Mouse (Mus musculus) embryonic facial prominence, embryonic 13.5 days (tissue): Measurements from ENCODE around the gene Zc3h18. TPM values are rescaled to one million over a fixed set of nuclear protein-coding genes. Genes with fewer than 3 reads are reported as not detected.

ENCODE experiments used
- ATAC-seq: fragments of 200-750 bp; cut with Nextera tagmentation; 2 replicates; pipeline ENCODE4 v1.8.0; 2017; ENCODE audit warnings: low read depth; ENCODE audit not compliant: insufficient number of reproducible peaks, insufficient read depth, low FRiP score, low TSS enrichment
- H3K27ac ChIP-seq: fragments of 300-500 bp; sonication (generic); 2 replicates; pipeline ENCODE4 v1.5.1; 2015; ENCODE audit warnings: moderate library complexity, mild to moderate bottlenecking, inconsistent platforms
- H3K27me3 ChIP-seq: fragments of 300-500 bp; sonication (generic); 2 replicates; pipeline ENCODE4 v1.6.1; 2015; ENCODE audit warnings: mild to moderate bottlenecking, inconsistent platforms
- H3K36me3 ChIP-seq: fragments of 300-500 bp; sonication (generic); 2 replicates; pipeline ENCODE4 v1.6.1; 2015; ENCODE audit warnings: mild to moderate bottlenecking, inconsistent platforms
- H3K4me1 ChIP-seq: fragments of 300-500 bp; sonication (generic); 2 replicates; pipeline ENCODE4 v1.6.1; 2015; ENCODE audit warnings: inconsistent platforms
- H3K4me2 ChIP-seq: fragments of 300-500 bp; sonication (generic); 2 replicates; pipeline ENCODE4 v1.6.1; 2015; ENCODE audit warnings: moderate library complexity, mild to moderate bottlenecking, inconsistent platforms
- H3K4me3 ChIP-seq: fragments of 300-500 bp; sonication (generic); 2 replicates; pipeline ENCODE4 v1.5.1; 2015; ENCODE audit warnings: mild to moderate bottlenecking, inconsistent platforms
- H3K9ac ChIP-seq: fragments of 300-500 bp; sonication (generic); 2 replicates; pipeline ENCODE4 v1.6.1; 2015; ENCODE audit warnings: mild to moderate bottlenecking, inconsistent platforms
- H3K9me3 ChIP-seq: fragments of 300-500 bp; sonication (generic); 2 replicates; pipeline ENCODE4 v1.6.1; 2016; ENCODE audit warnings: inconsistent platforms
- WGBS: fragments of 180-500 bp; shearing (Covaris S2); methylation state at CpG from one replicate; pipeline ENCODE4 v1.1.7; 2015; ENCODE audit warnings: mixed read lengths; 5-methylcytosine and 5-hydroxymethylcytosine counted together
- polyA plus RNA-seq: library from polyadenylated mRNA; unstranded; fragments of >200 nt; fragmentation: Nextera tagmentation; extraction: Ambion mirVana; gene quantifications from 2 replicates; pipeline ENCODE4 v1.2.1, GENCODE M21; 2015

The Zc3h18 gene
- polyA plus RNA-seq, 1 experiment from 2014 or later, result 54.8 TPM

- WGBS, result 33% methylated on average over 11 of the region's 11 CpGs
- no peaks in the 10 kb centered on the region for H3K36me3 ChIP-seq
- H3K4me3 ChIP-seq, result no peak overlapping the region
- no peaks in the 10 kb centered on the region for H3K9me3 ChIP-seq
- H3K4me1 ChIP-seq, result peaks cover 15% of the 10 kb centered on the region; the same call in 1 of the 2 replicates
- H3K4me2 ChIP-seq, result no peak overlapping the region
- peaks cover 23% of the 10 kb centered on the region for H3K27me3 ChIP-seq
- no peak overlapping the region for H3K27ac ChIP-seq
- H3K9ac ChIP-seq, result no peak overlapping the region
- no peak for ATAC-seq
These were observed 25.9 kb upstream of the Zc3h18 start for GRCm38 (mm10) chr8:122350309-122351089.

GRCm38 (mm10) chr8:122354157-122354556 is 22.3 kb upstream of the Zc3h18 start:
- H3K27ac ChIP-seq, result peak overlapping the region; percentile 40; the same call in 1 of the 2 replicates
- WGBS, result 91% methylated on average over 8 of the region's 8 CpGs

GRCm38 (mm10) chr8:122355642-122356606 is 20.5 kb upstream of the Zc3h18 start:
- no peak overlapping the region for H3K9ac ChIP-seq
- ATAC-seq, result no peak
- no peaks in the 10 kb centered on the region for H3K36me3 ChIP-seq
- peaks cover 11% of the 10 kb centered on the region for H3K27me3 ChIP-seq
- H3K4me2 ChIP-seq, result no peak overlapping the region
- WGBS, result 57% methylated on average over 9 of the region's 9 CpGs
- H3K4me3 ChIP-seq, result no peak overlapping the region
- H3K4me1 ChIP-seq, result no peaks in the 10 kb centered on the region
- H3K27ac ChIP-seq, result no peak overlapping the region
- no peaks in the 10 kb centered on the region for H3K9me3 ChIP-seq

More at GRCm38 (mm10) chr8:122354157-122354556, 22.3 kb upstream of the Zc3h18 start:
- Histone ChIP-seq H3K4me3 (no peak overlapping the region), H3K36me3 (no peaks in the 10 kb centered on the region), H3K4me2 (no peak overlapping the region), H3K9ac (no peak overlapping the region), H3K9me3 (no peaks in the 10 kb centered on the region), H3K4me1 (0 out of 2 replicates have a peak, but pooled peaks cover 6% of the 10 kb centered on the region), H3K27me3 (peaks cover 20% of the 10 kb centered on the region)
- ATAC-seq, result no peak

DNA sequence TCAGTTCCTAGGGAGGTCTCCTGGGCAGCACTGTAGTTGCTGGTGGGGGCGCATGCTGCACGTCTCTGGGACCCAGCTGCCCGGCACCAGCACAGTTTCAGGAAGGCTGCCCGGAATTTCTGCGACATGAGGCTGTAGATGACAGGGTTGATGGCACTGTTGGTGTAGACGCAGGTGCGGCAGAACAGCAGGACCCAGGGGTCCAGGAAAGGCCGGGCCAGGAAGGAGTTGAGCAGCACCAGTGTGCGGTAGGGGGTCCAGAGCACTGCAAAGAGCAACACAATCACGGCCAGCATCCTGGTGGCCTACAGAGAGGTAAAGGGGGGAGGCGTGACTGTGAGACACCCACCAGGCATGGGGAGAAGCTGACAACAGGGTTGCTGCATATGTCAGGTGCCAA is 19.2 kb upstream of the Zc3h18 start:
- H3K9me3 ChIP-seq, result no peaks in the 10 kb centered on the region
- peaks cover 9% of the 10 kb centered on the region; the same call in 1 of the 2 replicates for H3K27me3 ChIP-seq
- WGBS, result 67% methylated on average over 11 of the region's 11 CpGs
- H3K9ac ChIP-seq, result no peak overlapping the region
- H3K4me1 ChIP-seq, result peaks cover 6% of the 10 kb centered on the region
- H3K4me3 ChIP-seq, result no peak overlapping the region
- ATAC-seq, result no peak
- H3K27ac ChIP-seq, result no peak overlapping the region
- H3K4me2 ChIP-seq, result no peak overlapping the region
- no peaks in the 10 kb centered on the region for H3K36me3 ChIP-seq

DNA sequence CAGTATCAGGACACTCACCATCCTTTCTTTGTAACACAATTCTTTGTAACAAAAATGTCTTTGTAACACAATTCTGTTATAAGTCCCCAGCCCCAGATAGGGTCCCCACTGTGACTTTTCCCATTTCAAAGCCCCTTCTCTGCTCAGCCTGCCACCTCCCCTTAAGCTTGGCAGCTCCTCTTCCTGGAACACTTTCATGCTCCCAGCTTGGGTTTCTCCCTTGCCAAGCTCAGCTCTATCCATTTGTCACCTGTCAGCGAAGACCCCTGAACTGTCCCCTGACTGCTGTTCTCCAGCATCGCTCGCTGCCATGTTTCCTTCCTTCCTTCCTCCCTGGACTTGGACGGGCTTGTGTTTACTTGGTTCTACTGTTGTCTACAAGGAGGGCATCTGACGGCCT is 18.8 kb upstream of the Zc3h18 start:
- Histone ChIP-seq H3K9me3 (no peaks in the 10 kb centered on the region), H3K4me3 (no peak overlapping the region), H3K9ac (no peak overlapping the region), H3K4me1 (peaks cover 11% of the 10 kb centered on the region), H3K4me2 (no peak overlapping the region), H3K27me3 (peaks cover 9% of the 10 kb centered on the region; the same call in 1 of the 2 replicates), H3K36me3 (no peaks in the 10 kb centered on the region), H3K27ac (no peak overlapping the region)
- ATAC-seq, result no peak
- 92% methylated on average over 5 of the region's 5 CpGs for WGBS

GRCm38 (mm10) chr8:122359111-122359775 is 17.2 kb upstream of the Zc3h18 start:
- peaks cover 20% of the 10 kb centered on the region for H3K27me3 ChIP-seq
- H3K9ac ChIP-seq, result no peak overlapping the region
- no peak overlapping the region for H3K27ac ChIP-seq
- peaks cover 14% of the 10 kb centered on the region for H3K4me1 ChIP-seq
- no peak overlapping the region for H3K4me3 ChIP-seq
- H3K36me3 ChIP-seq, result no peaks in the 10 kb centered on the region
- WGBS, result 75% methylated on average over 15 of the region's 15 CpGs
- H3K4me2 ChIP-seq, result no peak overlapping the region
- no peaks in the 10 kb centered on the region for H3K9me3 ChIP-seq
- no peak for ATAC-seq

- Histone ChIP-seq H3K9ac (no peak within 1 kb of the TSS), H3K4me1 (peaks cover 14% of the 10 kb centered on the region), H3K36me3 (no peaks in the 10 kb centered on the region), H3K9me3 (no peaks in the 10 kb centered on the region), H3K27ac (no peak within 1 kb of the TSS), H3K27me3 (peaks cover 24% of the 10 kb centered on the region), H3K4me3 (no peak within 1 kb of the TSS), H3K4me2 (no peak within 1 kb of the TSS)
- ATAC-seq, result no peak
- 76% methylated on average over 7 of the region's 7 CpGs for WGBS
These were observed 15.6 kb upstream of the Zc3h18 start, which contains the start of gene Trhr2 for GRCm38 (mm10) chr8:122360696-122361416. Trhr2 (minus strand) TSS chr8:122360746.

DNA sequence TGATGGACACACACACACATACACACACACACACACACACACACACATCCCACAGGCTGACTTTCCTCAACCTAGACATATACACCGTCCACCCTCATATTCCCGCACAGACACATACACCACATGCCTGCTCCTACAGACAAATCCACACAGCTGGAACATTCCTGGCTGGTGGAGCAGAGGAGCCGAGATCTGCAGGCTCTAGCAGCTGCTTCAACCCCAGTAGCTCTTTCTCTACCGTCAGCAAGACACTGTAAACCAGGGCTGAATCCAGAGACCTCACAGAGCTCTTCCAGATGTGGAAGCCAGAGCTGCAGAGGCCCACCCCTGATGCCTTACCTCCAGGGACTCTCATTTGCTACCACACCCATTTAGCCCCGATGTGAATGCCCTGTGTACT is 14.1 kb upstream of the Zc3h18 start:
- Histone ChIP-seq H3K4me2 (0 out of 2 replicates have a peak overlapping the region, but pooled peaks have one; percentile 17), H3K36me3 (no peaks in the 10 kb centered on the region), H3K27ac (peak overlapping the region; percentile 22; the same call in 1 of the 2 replicates), H3K9me3 (no peaks in the 10 kb centered on the region), H3K4me3 (no peak overlapping the region), H3K9ac (no peak overlapping the region), H3K4me1 (peaks cover 14% of the 10 kb centered on the region), H3K27me3 (peaks cover 24% of the 10 kb centered on the region)
- 28% methylated on average over 5 of the region's 5 CpGs for WGBS
- no peak for ATAC-seq

- H3K9ac ChIP-seq, result 0 out of 2 replicates have a peak overlapping the region, but pooled peaks have one; percentile 12
- no peak overlapping the region for H3K27ac ChIP-seq
- WGBS, result 16% methylated on average over 8 of the region's 8 CpGs
- H3K4me2 ChIP-seq, result no peak overlapping the region
- peaks cover 14% of the 10 kb centered on the region for H3K4me1 ChIP-seq
- no peak for ATAC-seq
- no peaks in the 10 kb centered on the region for H3K9me3 ChIP-seq
- H3K27me3 ChIP-seq, result peaks cover 24% of the 10 kb centered on the region
- H3K36me3 ChIP-seq, result no peaks in the 10 kb centered on the region
- no peak overlapping the region for H3K4me3 ChIP-seq
These were observed 13.4 kb upstream of the Zc3h18 start for GRCm38 (mm10) chr8:122362967-122363366.

DNA sequence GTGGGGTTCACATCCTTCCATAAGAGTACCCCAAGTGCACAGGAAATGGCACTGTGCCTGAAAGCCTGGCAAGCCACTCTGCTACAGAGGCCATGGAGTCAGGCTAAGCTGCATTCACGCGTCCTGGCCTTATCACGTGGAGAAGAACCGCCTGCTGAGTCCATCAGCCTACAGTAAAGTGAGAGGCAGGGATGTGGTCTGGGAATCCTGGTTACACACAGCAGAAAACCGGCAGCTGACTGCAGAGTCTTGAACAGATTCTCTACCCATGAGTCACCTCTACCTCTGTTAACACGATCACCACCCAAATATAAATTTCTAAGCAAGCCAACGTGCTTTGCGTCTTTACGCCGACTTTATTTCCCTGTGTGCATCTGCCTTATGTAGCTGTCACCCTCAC is 7.9 kb upstream of the Zc3h18 start:
- H3K4me3 ChIP-seq, result no peak overlapping the region
- 75% methylated on average over 10 of the region's 10 CpGs for WGBS

More for the DNA sequence above, 7.9 kb upstream of the Zc3h18 start:
- Histone ChIP-seq H3K9me3 (no peaks in the 10 kb centered on the region), H3K9ac (no peak overlapping the region), H3K36me3 (no peaks in the 10 kb centered on the region), H3K27ac (no peak overlapping the region), H3K4me1 (0 out of 2 replicates have a peak, but pooled peaks cover 3% of the 10 kb centered on the region), H3K27me3 (peaks cover 10% of the 10 kb centered on the region), H3K4me2 (no peak overlapping the region)
- ATAC-seq, result no peak
